Mouse (Mus musculus) MEL (cell line): ENCODE measurements around the gene Raly. TPM values are rescaled to one million over a fixed set of nuclear protein-coding genes. Genes with fewer than 3 reads are reported as not detected.

ENCODE experiments used
- DNase-seq: peaks from one replicate; pipeline ENCODE4 v3.0.0; 2011; ENCODE audit warnings: low read depth, low spot score
- H3K27ac ChIP-seq: 2 replicates; pipeline ENCODE4 v1.5.1; 2012; ENCODE audit warnings: low read depth, mild to moderate bottlenecking, control low read depth, low read length, moderate library complexity; ENCODE audit not compliant: control insufficient read depth
- H3K27me3 ChIP-seq, 2 experiments: fragments of 150-350 bp in 1 of 2; sonication (generic) in 1 of 2; 2 replicates each; pipeline ENCODE4 v1.6.1; 2012; ENCODE audit warnings: low read length in 2 of 2, mild to moderate bottlenecking in 2 of 2, improper control_type of control experiment in 1 of 2, moderate library complexity in 1 of 2; ENCODE audit not compliant: insufficient read depth in 2 of 2, control insufficient read depth in 1 of 2
- H3K36me3 ChIP-seq, 2 experiments: 2 replicates each; pipeline ENCODE4 v1.6.1; 2012 to 2014; ENCODE audit warnings: low read length in 2 of 2, improper control_type of control experiment in 1 of 2, inconsistent platforms in 1 of 2, mild to moderate bottlenecking in 1 of 2; ENCODE audit not compliant: insufficient read depth in 2 of 2, control insufficient read depth in 1 of 2
- H3K4me1 ChIP-seq, 2 experiments: fragments of 150-350 bp in 1 of 2; sonication (generic) in 1 of 2; 2 replicates each; pipeline ENCODE4 v1.6.1; 2012; ENCODE audit warnings: low read length in 2 of 2, improper control_type of control experiment in 1 of 2, mild to moderate bottlenecking in 1 of 2; ENCODE audit not compliant: insufficient read depth in 2 of 2, control insufficient read depth in 1 of 2
- H3K4me3 ChIP-seq, 2 experiments: fragments of 150-350 bp in 1 of 2; sonication (generic) in 1 of 2; 2 replicates each; pipeline ENCODE4 v1.5.1; 2012; ENCODE audit warnings: low read depth in 2 of 2, low read length in 2 of 2, mild to moderate bottlenecking in 2 of 2, moderate library complexity in 2 of 2, control low read depth in 1 of 2, improper control_type of control experiment in 1 of 2; ENCODE audit not compliant: control insufficient read depth in 1 of 2, insufficient read depth in 1 of 2
- H3K79me2 ChIP-seq: 2 replicates; pipeline ENCODE4 v1.6.1; 2012; ENCODE audit warnings: mild to moderate bottlenecking, low read length, moderate library complexity; ENCODE audit not compliant: control insufficient read depth, poor library complexity, insufficient read depth
- H3K9ac ChIP-seq: 2 replicates; pipeline ENCODE4 v1.6.1; 2012; ENCODE audit warnings: low read depth, mild to moderate bottlenecking, control low read depth, low read length, moderate library complexity; ENCODE audit not compliant: control insufficient read depth, poor library complexity, severe bottlenecking
- H3K9me3 ChIP-seq: fragments of 150-350 bp; sonication (generic); replicated peaks from 2 replicates; pipeline ENCODE4 v1.6.1; 2012; ENCODE audit warnings: mild to moderate bottlenecking, low read length, improper control_type of control experiment, moderate library complexity; ENCODE audit not compliant: insufficient read depth
- CHD2 ChIP-seq: IDR thresholded peaks from 2 replicates; pipeline ENCODE4 v1.6.1; 2011; ENCODE audit warnings: low read length, improper control_type of control experiment
- CTCF ChIP-seq, 3 experiments: IDR thresholded peaks in 2 of 3; conservative IDR thresholded peaks in 1 of 3; 2 replicates each; pipeline ENCODE4 v1.5.1; 2011 to 2012; ENCODE audit warnings: low read length in 3 of 3, low read depth in 2 of 3, mild to moderate bottlenecking in 2 of 3, improper control_type of control experiment in 1 of 3, inconsistent platforms in 1 of 3, mixed read lengths in 1 of 3, moderate library complexity in 1 of 3; ENCODE audit not compliant: control insufficient read depth in 1 of 3, insufficient read depth in 1 of 3, poor library complexity in 1 of 3, severe bottlenecking in 1 of 3
- ELF1 ChIP-seq: IDR thresholded peaks from 2 replicates; pipeline ENCODE4 v1.6.1; 2014; ENCODE audit warnings: low read depth, mild to moderate bottlenecking, inconsistent platforms, low read length, improper control_type of control experiment, moderate library complexity
- EP300 ChIP-seq, 2 experiments: IDR thresholded peaks; 2 replicates each; pipeline ENCODE4 v1.6.1; 2011; ENCODE audit warnings: improper control_type of control experiment in 2 of 2, low read length in 2 of 2, low read depth in 1 of 2, mild to moderate bottlenecking in 1 of 2
- ETS1 ChIP-seq: IDR thresholded peaks from 2 replicates; pipeline ENCODE4 v1.6.1; 2012; ENCODE audit warnings: low read depth, mild to moderate bottlenecking, inconsistent platforms, low read length, improper control_type of control experiment, moderate library complexity
- GATA1 ChIP-seq: IDR thresholded peaks from 2 replicates; pipeline ENCODE4 v1.6.1; 2011; ENCODE audit warnings: low read depth, low read length, improper control_type of control experiment
- HCFC1 ChIP-seq: IDR thresholded peaks from 2 replicates; pipeline ENCODE4 v1.6.1; 2012; ENCODE audit warnings: low read depth, mild to moderate bottlenecking, inconsistent platforms, low read length, improper control_type of control experiment, moderate library complexity
- MAZ ChIP-seq: IDR thresholded peaks from 2 replicates; pipeline ENCODE4 v1.6.1; 2012; ENCODE audit warnings: low read depth, mild to moderate bottlenecking, inconsistent platforms, low read length, improper control_type of control experiment
- MEF2A ChIP-seq: IDR thresholded peaks from 2 replicates; pipeline ENCODE4 v1.6.1; 2014; ENCODE audit warnings: low read depth, mild to moderate bottlenecking, inconsistent platforms, low read length, improper control_type of control experiment; ENCODE audit not compliant: poor library complexity, insufficient replicate concordance, severe bottlenecking; ENCODE audit errors: extremely low read depth
- NRF1 ChIP-seq: IDR thresholded peaks from 2 replicates; pipeline ENCODE4 v1.6.1; 2014; ENCODE audit warnings: low read depth, mild to moderate bottlenecking, inconsistent platforms, low read length, improper control_type of control experiment, moderate library complexity; ENCODE audit not compliant: poor library complexity, insufficient read depth, severe bottlenecking
- RAD21 ChIP-seq: IDR thresholded peaks from 2 replicates; pipeline ENCODE4 v1.6.1; 2011; ENCODE audit warnings: mild to moderate bottlenecking, low read depth, low read length, improper control_type of control experiment
- SMC3 ChIP-seq: IDR thresholded peaks from 2 replicates; pipeline ENCODE4 v1.6.1; 2011; ENCODE audit warnings: low read depth, low read length, improper control_type of control experiment
- TBP ChIP-seq: IDR thresholded peaks from 2 replicates; pipeline ENCODE4 v1.8.0; 2011; ENCODE audit warnings: low read depth, low read length, improper control_type of control experiment
- UBTF ChIP-seq: IDR thresholded peaks from 2 replicates; pipeline ENCODE4 v1.6.1; 2012; ENCODE audit warnings: low read depth, mild to moderate bottlenecking, inconsistent platforms, low read length, improper control_type of control experiment, moderate library complexity, borderline replicate concordance; ENCODE audit not compliant: insufficient read depth
- ZC3H11A ChIP-seq: IDR thresholded peaks from 2 replicates; pipeline ENCODE4 v1.6.1; 2012; ENCODE audit warnings: low read depth, mild to moderate bottlenecking, inconsistent platforms, low read length, improper control_type of control experiment
- ZKSCAN1 ChIP-seq: IDR thresholded peaks from 2 replicates; pipeline ENCODE4 v1.6.1; 2012; ENCODE audit warnings: low read depth, mild to moderate bottlenecking, inconsistent platforms, low read length, improper control_type of control experiment, moderate library complexity
- polyA plus RNA-seq, 2 experiments: library from polyadenylated mRNA; stranded (reverse) in 1 of 2; unstranded in 1 of 2; fragments of >175 nt in 1 of 2; fragments of >200 nt in 1 of 2; gene quantifications; 2 replicates each; pipeline versions ENCODE4 v1.2.1 to v1.2.4; 2012; ENCODE audit warnings: low replicate concordance in 2 of 2, low read depth in 1 of 2; ENCODE audit not compliant: insufficient read length in 2 of 2, insufficient read depth in 1 of 2, missing spikeins in 1 of 2
- total RNA-seq: library from RNA; depleted of rRNA; stranded (reverse); fragments of 300-350 nt; gene quantifications from 2 replicates; pipeline ENCODE4 v1.2.3, GENCODE M21; 2012

The Raly gene
- total and polyA plus RNA-seq, 3 experiments = 214 to 407 TPM; not detected in 1

DNA sequence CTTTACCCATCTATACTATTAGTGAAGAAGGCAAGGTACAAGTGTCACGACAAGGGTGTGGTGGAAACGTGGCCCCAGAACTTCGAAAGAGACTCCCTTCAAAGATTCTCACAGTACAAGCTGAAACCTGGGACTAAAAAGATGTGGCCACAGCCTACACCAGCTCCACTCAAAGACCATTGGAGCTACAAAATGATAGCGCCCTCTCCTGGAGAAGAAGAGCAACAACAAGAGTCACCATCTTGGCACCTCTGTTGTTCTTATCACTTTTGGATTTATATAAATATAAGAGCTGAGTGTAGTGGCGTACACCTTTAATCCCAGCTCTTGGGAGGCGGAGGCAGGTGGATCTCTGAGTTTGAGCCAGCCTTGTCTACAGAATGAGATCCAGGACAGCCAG lies 35.1 kb upstream of the Raly start:
- TF ChIP-seq HCFC1 (no peak), SMC3 (peak; percentile 64), CTCF (IDR thresholded peaks at IDR 0.05 in 2 of 3, conservative IDR thresholded peaks at IDR 0.05 in 1 of 3; ENCODE audit: control insufficient read depth in 1 of 3, insufficient read depth in 1 of 3, low read depth in 2 of 3, low read length in 3 of 3, poor library complexity in 1 of 3, severe bottlenecking in 1 of 3) (peak; percentile 52 to 73 (median 62)), GATA1 (0 out of 2 replicates have a peak, but pooled peaks have one; percentile 15), ZKSCAN1 (no peak), ZC3H11A (0 out of 2 replicates have a peak, but pooled peaks have one; percentile 35), RAD21 (peak; percentile 38), TBP (no peak)
- Histone ChIP-seq H3K9me3 (no peaks in the 10 kb centered on the region), H3K27me3 (no peaks in the 10 kb centered on the region; a peak in 2 of 4 replicates), H3K4me3 (no peak overlapping the region), H3K9ac (no peak overlapping the region), H3K36me3 (0 out of 4 replicates have a peak, but pooled peaks cover 0 to 2% of the 10 kb centered on the region in 2 experiments), H3K27ac (no peak overlapping the region), H3K79me2 (no peaks in the 10 kb centered on the region), H3K4me1 (peaks cover 0 to 4% of the 10 kb centered on the region in 2 experiments; a peak in 3 of 4 replicates)
- DNase-seq = peak; percentile 64

DNA sequence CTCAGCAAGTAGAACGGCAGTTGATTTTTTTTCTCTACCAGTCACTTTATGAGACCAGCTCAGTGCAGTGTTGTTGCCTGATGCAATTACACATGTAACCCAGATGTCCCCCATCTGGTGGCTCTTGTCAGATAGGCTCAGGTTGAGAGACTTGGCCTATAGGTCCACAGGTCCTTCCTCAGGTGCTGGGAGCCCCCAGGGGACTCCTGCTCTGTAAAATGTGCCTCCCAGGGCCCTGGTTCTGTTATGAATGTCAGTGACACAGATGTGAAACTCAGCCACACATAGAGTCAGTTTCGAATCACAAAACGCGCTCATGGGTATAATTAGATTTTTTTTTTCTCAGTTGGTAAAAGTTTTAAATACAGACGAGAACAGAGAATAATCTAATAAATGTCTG lies 33.2 kb upstream of the Raly start:
- no peak for DNase-seq
- H3K79me2 ChIP-seq = no peaks in the 10 kb centered on the region
- H3K9ac ChIP-seq = no peak overlapping the region
- TF ChIP-seq CHD2 = no peak
- no peak for TF ChIP-seq UBTF
- no peak for TF ChIP-seq NRF1
- no peak for TF ChIP-seq ETS1
- no peak for TF ChIP-seq MEF2A
- no peak for TF ChIP-seq EP300 (IDR thresholded peaks at IDR 0.05; ENCODE audit: low read depth in 1 of 2, low read length in 2 of 2)
- no peak for TF ChIP-seq MAZ
- no peak for TF ChIP-seq ELF1
- no peaks in the 10 kb centered on the region for H3K9me3 ChIP-seq
- H3K27me3 ChIP-seq = no peaks in the 10 kb centered on the region; a peak in 2 of 4 replicates
- H3K4me1 ChIP-seq = peaks cover 0 to 4% of the 10 kb centered on the region in 2 experiments; a peak in 2 of 4 replicates
- 0 out of 4 replicates have a peak, but pooled peaks cover 0 to 2% of the 10 kb centered on the region in 2 experiments for H3K36me3 ChIP-seq
- no peak overlapping the region for H3K27ac ChIP-seq
- no peak overlapping the region for H3K4me3 ChIP-seq
